Mouse (Mus musculus) heart, postnatal 0 days (tissue): ENCODE results near the gene Kcnj10.

Experiments used
- CTCF ChIP-seq: IDR thresholded peaks from 2 replicates; pipeline ENCODE4 v1.5.1; 2016; ENCODE audit warnings: antibody characterized with exemption, control low read depth, low read depth
- EP300 ChIP-seq: IDR thresholded peaks from 2 replicates; pipeline ENCODE4 v1.6.1; 2016; ENCODE audit warnings: antibody characterized with exemption, low read depth

DNA sequence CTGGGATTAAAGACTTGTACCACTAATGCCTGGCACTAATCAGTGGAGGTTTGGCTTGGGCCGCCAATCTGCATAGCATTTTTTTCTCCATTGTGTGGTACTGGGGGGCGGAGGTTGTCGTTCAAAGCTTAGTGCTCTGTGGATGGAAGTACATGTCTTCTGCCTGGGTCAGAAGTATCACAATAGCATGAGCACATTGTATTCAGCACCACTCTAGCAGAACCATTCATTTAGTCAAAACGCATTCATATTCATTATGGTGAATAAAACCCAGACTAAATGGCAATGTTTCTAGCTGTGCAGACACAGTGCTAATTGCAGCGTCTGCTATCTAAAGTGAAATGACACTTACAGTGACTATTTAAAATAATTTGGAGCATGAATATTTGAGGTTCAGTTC lies 46.2 kb downstream of the Kcnj10 start:
- TF ChIP-seq CTCF (no peak), EP300 (no peak)
